Mouse (Mus musculus) midbrain, postnatal 0 days (tissue): ENCODE data around the gene Dido1. TPM values are rescaled to one million over a fixed set of nuclear protein-coding genes. Genes with fewer than 3 reads are reported as not detected.
A peak's percentile ranks its signal among the peaks of the same experiment; 100 is the strongest.

Source experiments
- ATAC-seq: fragments of 200-750 bp; cut with Nextera tagmentation; 2 replicates; pipeline ENCODE4 v1.8.0; 2017; ENCODE audit warnings: moderate number of reproducible peaks, mild to moderate bottlenecking, moderate TSS enrichment, moderate library complexity; ENCODE audit not compliant: low FRiP score
- DNase-seq: peaks from one replicate; pipeline ENCODE4 v3.0.0-alpha.2; 2015; ENCODE audit warnings: low spot score
- H3K27ac ChIP-seq: fragments of 300-500 bp; sonication (generic); 2 replicates; pipeline ENCODE4 v1.5.1; 2014; ENCODE audit warnings: low read depth, mild to moderate bottlenecking, low read length, mixed read lengths
- H3K27me3 ChIP-seq: fragments of 300-500 bp; sonication (generic); 2 replicates; pipeline ENCODE4 v1.6.1; 2014; ENCODE audit warnings: low read length, control low read depth, mixed read lengths; ENCODE audit not compliant: insufficient read depth
- H3K36me3 ChIP-seq: fragments of 300-500 bp; sonication (generic); 2 replicates; pipeline ENCODE4 v1.6.1; 2014; ENCODE audit warnings: low read length, control low read depth, mixed read lengths; ENCODE audit not compliant: insufficient read depth
- H3K4me1 ChIP-seq: fragments of 300-500 bp; sonication (generic); 2 replicates; pipeline ENCODE4 v1.6.1; 2014; ENCODE audit warnings: mild to moderate bottlenecking, control low read depth, antibody characterized with exemption, low read length, mixed read lengths; ENCODE audit not compliant: insufficient read depth
- H3K4me2 ChIP-seq: fragments of 300-500 bp; sonication (generic); 2 replicates; pipeline ENCODE4 v1.6.1; 2014; ENCODE audit warnings: low read depth, mild to moderate bottlenecking, low read length, mixed read lengths; ENCODE audit not compliant: poor library complexity, severe bottlenecking
- H3K4me3 ChIP-seq: fragments of 300-500 bp; sonication (generic); 2 replicates; pipeline ENCODE4 v1.5.1; 2014; ENCODE audit warnings: low read depth, mild to moderate bottlenecking, low read length, moderate library complexity
- H3K9ac ChIP-seq: fragments of 300-500 bp; sonication (generic); replicated peaks from 2 replicates; pipeline ENCODE4 v1.6.1; 2014; ENCODE audit warnings: mild to moderate bottlenecking, low read length, moderate library complexity, mixed read lengths; ENCODE audit not compliant: poor library complexity, severe bottlenecking
- H3K9me3 ChIP-seq: fragments of 300-500 bp; sonication (generic); 2 replicates; pipeline ENCODE4 v1.6.1; 2016; ENCODE audit warnings: low read length, control low read depth
- CTCF ChIP-seq: IDR thresholded peaks from 2 replicates; pipeline ENCODE4 v1.5.1; 2016; ENCODE audit warnings: antibody characterized with exemption, mild to moderate bottlenecking
- WGBS: fragments of 180-500 bp; shearing (Covaris S2); extraction: QIAGEN DNeasy Blood & Tissue Kit; methylation state at CpG from one replicate; pipeline ENCODE4 v1.1.7; 2014; 5-methylcytosine and 5-hydroxymethylcytosine counted together
- polyA plus RNA-seq: library from polyadenylated mRNA; unstranded; fragments of >200 nt; fragmentation: Nextera tagmentation; extraction: Ambion mirVana; gene quantifications from 2 replicates; pipeline ENCODE4 v1.2.1, GENCODE M21; 2015
- total RNA-seq: library from RNA; depleted of rRNA; stranded (reverse); fragments of >200 nt; gene quantifications from 2 replicates; pipeline ENCODE4 v1.2.3, GENCODE M21; 2014

Dido1 gene
- total and polyA plus RNA-seq, 2 experiments from 2014 or later, result 22.2 to 36.7 TPM

DNA sequence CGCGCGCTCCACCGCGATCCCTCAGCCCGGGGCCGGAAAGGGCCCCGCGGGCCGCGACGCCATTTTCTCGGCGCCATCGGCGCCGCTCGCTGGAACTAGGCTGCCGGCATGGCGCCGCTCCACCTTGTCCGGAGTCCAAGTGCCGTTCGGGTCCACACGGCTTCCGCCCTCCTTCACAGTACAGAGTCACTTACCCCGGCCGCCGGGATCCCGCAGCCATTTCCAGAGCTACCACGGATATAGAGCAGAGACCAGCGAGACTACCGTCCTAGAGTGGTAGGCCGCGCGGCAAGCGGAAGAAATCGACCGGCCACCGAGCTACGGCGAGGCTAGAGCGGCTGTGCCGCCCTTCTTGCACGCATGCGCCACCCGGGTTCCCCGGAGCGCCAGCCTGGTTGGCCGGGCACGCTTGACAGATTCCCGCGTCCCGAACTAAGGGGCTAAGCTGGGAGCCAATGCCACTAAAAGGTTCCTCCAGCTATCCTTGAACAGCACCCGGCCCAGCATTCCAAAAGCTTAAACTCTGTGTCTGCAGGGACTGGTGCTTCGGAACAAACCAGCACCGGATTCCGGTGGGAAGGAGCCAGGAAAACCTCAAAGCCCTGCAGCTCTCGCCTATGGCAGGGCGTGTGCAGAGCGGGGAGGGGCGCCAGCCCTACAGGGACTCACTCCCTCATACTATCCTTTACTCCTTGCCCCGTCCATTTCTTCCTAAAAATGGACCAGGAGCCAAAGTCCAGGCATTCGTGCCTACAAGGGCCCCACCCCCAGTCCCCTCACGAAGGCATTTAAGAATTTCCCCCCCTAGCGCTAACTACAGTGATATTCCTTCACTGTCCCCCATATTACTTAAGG is 7.8 kb downstream of the Dido1 start:
- H3K27ac ChIP-seq, result peak overlapping the region; percentile 98
- H3K9ac ChIP-seq, result peak overlapping the region; percentile 92
- peak; percentile 95 for ATAC-seq
- peak overlapping the region; percentile 79 for H3K4me3 ChIP-seq
- DNase-seq, result peak; percentile 96
- H3K4me2 ChIP-seq, result peak overlapping the region; percentile 77
- no peaks in the 10 kb centered on the region for H3K9me3 ChIP-seq
- H3K27me3 ChIP-seq, result no peaks in the 10 kb centered on the region
- WGBS, result under 1% methylated on average over 65 of the region's 66 CpGs
- TF ChIP-seq CTCF, result no peak; the same call in none of the 2 replicates
- H3K36me3 ChIP-seq, result no peaks in the 10 kb centered on the region
- peaks cover 8% of the 10 kb centered on the region for H3K4me1 ChIP-seq

- peak overlapping the region; percentile 98 for H3K27ac ChIP-seq
- no peak for TF ChIP-seq CTCF
- no peaks in the 10 kb centered on the region for H3K36me3 ChIP-seq
- peak overlapping the region; percentile 79 for H3K4me3 ChIP-seq
- no peaks in the 10 kb centered on the region for H3K27me3 ChIP-seq
- DNase-seq, result peak; percentile 31
- peak overlapping the region; percentile 77 for H3K4me2 ChIP-seq
- H3K9me3 ChIP-seq, result no peaks in the 10 kb centered on the region
- peaks cover 8% of the 10 kb centered on the region for H3K4me1 ChIP-seq
- WGBS, result 7% methylated on average over 26 of the region's 26 CpGs
- ATAC-seq, result no peak; the same call in 1 of the 2 replicates
- peak overlapping the region; percentile 92 for H3K9ac ChIP-seq
Observed at GRCm38 (mm10) chr2:180701053-180701766, 8.6 kb downstream of the Dido1 start.

DNA sequence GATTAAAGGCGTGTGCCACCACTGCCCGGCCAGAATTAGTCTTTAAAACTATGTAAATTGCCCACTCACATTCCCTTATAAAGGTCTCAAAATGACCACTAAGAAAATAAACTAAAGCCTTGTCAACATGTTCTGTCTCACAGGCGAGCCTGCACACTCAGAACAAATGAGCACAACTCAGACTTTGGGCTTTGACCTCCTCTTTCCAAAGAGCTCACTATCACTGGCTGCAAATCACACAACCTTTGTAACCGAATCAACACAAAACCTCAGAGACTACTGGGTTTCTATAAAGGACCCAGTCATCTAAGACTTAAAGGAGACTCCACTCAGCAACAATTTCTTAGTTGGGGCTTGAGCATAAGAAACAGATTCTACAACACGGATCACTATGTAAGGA is 9.3 kb downstream of the Dido1 start:
- Histone ChIP-seq H3K27ac (no peak overlapping the region), H3K9me3 (no peaks in the 10 kb centered on the region), H3K4me2 (peak overlapping the region; percentile 77), H3K36me3 (no peaks in the 10 kb centered on the region), H3K27me3 (no peaks in the 10 kb centered on the region), H3K9ac (0 out of 2 replicates have a peak overlapping the region, but pooled peaks have one; percentile 92), H3K4me3 (peak overlapping the region; percentile 79; the same call in 1 of the 2 replicates), H3K4me1 (peaks cover 8% of the 10 kb centered on the region)
- no peak for TF ChIP-seq CTCF
- DNase-seq (no peak), ATAC-seq (no peak)
- WGBS, result 79% methylated on average over 5 of the region's 5 CpGs

- no peak for TF ChIP-seq CTCF
- WGBS, result 48% methylated on average over 2 of the region's 2 CpGs
- no peak for ATAC-seq
- Histone ChIP-seq H3K4me3 (no peak overlapping the region), H3K27me3 (no peaks in the 10 kb centered on the region), H3K9me3 (no peaks in the 10 kb centered on the region), H3K4me2 (no peak overlapping the region), H3K27ac (no peak overlapping the region), H3K9ac (no peak overlapping the region), H3K4me1 (no peaks in the 10 kb centered on the region; the same call in 1 of the 2 replicates), H3K36me3 (peaks cover 8% of the 10 kb centered on the region)
- no peak for DNase-seq
Observed at GRCm38 (mm10) chr2:180695176-180695575, 14.6 kb downstream of the Dido1 start.

DNA sequence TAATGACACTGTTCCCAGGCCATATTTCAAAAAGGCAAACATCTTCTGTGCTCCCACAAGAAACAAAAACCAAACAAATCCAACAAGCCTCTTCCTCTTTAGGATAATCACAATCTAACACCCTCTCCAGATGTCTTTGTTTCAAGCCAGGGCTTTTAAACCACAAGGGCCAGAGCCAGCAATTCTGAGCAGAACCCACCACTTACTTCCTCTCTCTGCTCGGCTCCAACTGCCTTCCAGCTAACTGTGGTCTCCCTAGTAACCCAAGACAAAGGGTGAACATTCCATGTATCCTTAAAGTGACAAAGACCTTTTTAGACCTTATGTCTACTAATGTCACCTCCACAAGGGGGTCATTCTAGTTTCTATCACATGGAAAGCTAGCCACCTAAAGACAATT is 17.2 kb downstream of the Dido1 start:
- no peaks in the 10 kb centered on the region; the same call in 1 of the 2 replicates for H3K4me1 ChIP-seq
- WGBS, result 0% methylated on average over 1 of the region's 1 CpGs
- peaks cover 31% of the 10 kb centered on the region for H3K36me3 ChIP-seq
- no peak overlapping the region for H3K9ac ChIP-seq
- no peak for ATAC-seq
- no peak overlapping the region for H3K4me3 ChIP-seq
- H3K4me2 ChIP-seq, result no peak overlapping the region
- no peak overlapping the region for H3K27ac ChIP-seq
- DNase-seq, result peak; percentile 61
- no peak for TF ChIP-seq CTCF
- H3K27me3 ChIP-seq, result no peaks in the 10 kb centered on the region
- no peaks in the 10 kb centered on the region for H3K9me3 ChIP-seq
